Mouse (Mus musculus): Measurements from ENCODE around the gene Ptpn11. TPM values are rescaled to one million over a fixed set of nuclear protein-coding genes. Genes with fewer than 3 reads are reported as not detected.
A peak's percentile ranks its signal among the peaks of the same experiment; 100 is the strongest.

The Ptpn11 gene
- polyA plus RNA-seq, 1 experiment: 89.0 TPM

- 80% methylated on average over 3 of the region's 3 CpGs for WGBS
Observed at GRCm38 (mm10) chr5:121106913-121107312, 84.3 kb downstream of the Ptpn11 start.

GRCm38 (mm10) chr5:121100886-121101580 lies 90.2 kb downstream of the Ptpn11 start:
- H3K4me3 ChIP-seq (replicated peaks; ENCODE audit: insufficient read depth, low read depth, low read length): no peak overlapping the region
- DNase-seq: peak; percentile 83 to 90
- peak overlapping the region; percentile 49 for H3K27ac ChIP-seq (ENCODE audit: insufficient read depth, low read length)
- peaks cover 20% of the 10 kb centered on the region for H3K4me1 ChIP-seq (ENCODE audit: control insufficient read depth, insufficient read depth, low read length)
- TF ChIP-seq POLR2A (IDR thresholded peaks at IDR 0.05; ENCODE audit: borderline replicate concordance, insufficient read depth, low read length) (no peak), CTCF (IDR thresholded peaks at IDR 0.05; ENCODE audit: borderline replicate concordance, insufficient read depth, low read depth, low read length) (no peak)
- no peaks in the 10 kb centered on the region for H3K27me3 ChIP-seq (ENCODE audit: control insufficient read depth, insufficient read depth, low read length)
- WGBS: 17% methylated on average over 9 of the region's 9 CpGs

More at GRCm38 (mm10) chr5:121106913-121107312, 84.3 kb downstream of the Ptpn11 start:
- TF ChIP-seq CTCF (IDR thresholded peaks at IDR 0.05; ENCODE audit: borderline replicate concordance, insufficient read depth, low read depth, low read length): no peak
- TF ChIP-seq POLR2A (IDR thresholded peaks at IDR 0.05; ENCODE audit: borderline replicate concordance, insufficient read depth, low read length): no peak
- Histone ChIP-seq H3K27ac (ENCODE audit: insufficient read depth, low read length) (no peak overlapping the region), H3K27me3 (ENCODE audit: control insufficient read depth, insufficient read depth, low read length) (no peaks in the 10 kb centered on the region), H3K4me3 (replicated peaks; ENCODE audit: insufficient read depth, low read depth, low read length) (no peak overlapping the region), H3K4me1 (ENCODE audit: control insufficient read depth, insufficient read depth, low read length) (peaks cover 8% of the 10 kb centered on the region)
- DNase-seq: no peak

GRCm38 (mm10) chr5:121100095-121100494 lies 91.1 kb downstream of the Ptpn11 start:
- no peak overlapping the region for H3K4me3 ChIP-seq (replicated peaks; ENCODE audit: insufficient read depth, low read depth, low read length)
- WGBS: 70% methylated on average over 2 of the region's 2 CpGs
- H3K27me3 ChIP-seq (ENCODE audit: control insufficient read depth, insufficient read depth, low read length): no peaks in the 10 kb centered on the region
- H3K4me1 ChIP-seq (ENCODE audit: control insufficient read depth, insufficient read depth, low read length): peaks cover 20% of the 10 kb centered on the region
- TF ChIP-seq POLR2A (IDR thresholded peaks at IDR 0.05; ENCODE audit: borderline replicate concordance, insufficient read depth, low read length) (no peak), CTCF (IDR thresholded peaks at IDR 0.05; ENCODE audit: borderline replicate concordance, insufficient read depth, low read depth, low read length) (no peak)
- no peak for DNase-seq
- no peak overlapping the region for H3K27ac ChIP-seq (ENCODE audit: insufficient read depth, low read length)

GRCm38 (mm10) chr5:121097970-121098369 lies 93.2 kb downstream of the Ptpn11 start:
- no peak for TF ChIP-seq POLR2A (IDR thresholded peaks at IDR 0.05; ENCODE audit: borderline replicate concordance, insufficient read depth, low read length)
- TF ChIP-seq CTCF (IDR thresholded peaks at IDR 0.05; ENCODE audit: borderline replicate concordance, insufficient read depth, low read depth, low read length): no peak
- no peak overlapping the region for H3K27ac ChIP-seq (ENCODE audit: insufficient read depth, low read length)
- H3K4me1 ChIP-seq (ENCODE audit: control insufficient read depth, insufficient read depth, low read length): peaks cover 20% of the 10 kb centered on the region
- WGBS: 90% methylated on average over 4 of the region's 4 CpGs
- H3K4me3 ChIP-seq (replicated peaks; ENCODE audit: insufficient read depth, low read depth, low read length): no peak overlapping the region
- H3K27me3 ChIP-seq (ENCODE audit: control insufficient read depth, insufficient read depth, low read length): no peaks in the 10 kb centered on the region
- no peak for DNase-seq

GRCm38 (mm10) chr5:121096744-121097143 lies 94.5 kb downstream of the Ptpn11 start:
- 97% methylated on average over 5 of the region's 5 CpGs for WGBS
- no peak for TF ChIP-seq CTCF (IDR thresholded peaks at IDR 0.05; ENCODE audit: borderline replicate concordance, insufficient read depth, low read depth, low read length)
- TF ChIP-seq POLR2A (IDR thresholded peaks at IDR 0.05; ENCODE audit: borderline replicate concordance, insufficient read depth, low read length): no peak
- Histone ChIP-seq H3K4me3 (replicated peaks; ENCODE audit: insufficient read depth, low read depth, low read length) (no peak overlapping the region), H3K27ac (ENCODE audit: insufficient read depth, low read length) (no peak overlapping the region), H3K4me1 (ENCODE audit: control insufficient read depth, insufficient read depth, low read length) (peaks cover 24% of the 10 kb centered on the region), H3K27me3 (ENCODE audit: control insufficient read depth, insufficient read depth, low read length) (no peaks in the 10 kb centered on the region)
- DNase-seq: no peak

GRCm38 (mm10) chr5:121093281-121093680 lies 97.9 kb downstream of the Ptpn11 start:
- 57% methylated on average over 3 of the region's 3 CpGs for WGBS
- Histone ChIP-seq H3K27me3 (ENCODE audit: control insufficient read depth, insufficient read depth, low read length) (no peaks in the 10 kb centered on the region), H3K4me1 (ENCODE audit: control insufficient read depth, insufficient read depth, low read length) (peaks cover 27% of the 10 kb centered on the region), H3K4me3 (replicated peaks; ENCODE audit: insufficient read depth, low read depth, low read length) (no peak overlapping the region), H3K27ac (ENCODE audit: insufficient read depth, low read length) (no peak overlapping the region)
- DNase-seq: no peak
- no peak for TF ChIP-seq CTCF (IDR thresholded peaks at IDR 0.05; ENCODE audit: borderline replicate concordance, insufficient read depth, low read depth, low read length)
- no peak for TF ChIP-seq POLR2A (IDR thresholded peaks at IDR 0.05; ENCODE audit: borderline replicate concordance, insufficient read depth, low read length)

- Histone ChIP-seq H3K27me3 (ENCODE audit: control insufficient read depth, insufficient read depth, low read length) (no peaks in the 10 kb centered on the region), H3K4me3 (replicated peaks; ENCODE audit: insufficient read depth, low read depth, low read length) (no peak overlapping the region), H3K27ac (ENCODE audit: insufficient read depth, low read length) (peak overlapping the region; percentile 89), H3K4me1 (ENCODE audit: control insufficient read depth, insufficient read depth, low read length) (peaks cover 37% of the 10 kb centered on the region)
- peak; percentile 93 to 99 for DNase-seq
- no peak; the same call in 1 of the 2 replicates for TF ChIP-seq CTCF (IDR thresholded peaks at IDR 0.05; ENCODE audit: borderline replicate concordance, insufficient read depth, low read depth, low read length)
- peak; percentile 62; the same call in 1 of the 2 replicates for TF ChIP-seq POLR2A (IDR thresholded peaks at IDR 0.05; ENCODE audit: borderline replicate concordance, insufficient read depth, low read length)
- WGBS: 4% methylated on average over 7 of the region's 7 CpGs
Observed at GRCm38 (mm10) chr5:121089660-121090059, 101.5 kb downstream of the Ptpn11 start.

GRCm38 (mm10) chr5:121087733-121088132 lies 103.5 kb downstream of the Ptpn11 start:
- 31% methylated on average over 7 of the region's 7 CpGs for WGBS
- no peak for DNase-seq
- Histone ChIP-seq H3K27me3 (ENCODE audit: control insufficient read depth, insufficient read depth, low read length) (no peaks in the 10 kb centered on the region), H3K27ac (ENCODE audit: insufficient read depth, low read length) (peak overlapping the region; percentile 89), H3K4me1 (ENCODE audit: control insufficient read depth, insufficient read depth, low read length) (peaks cover 37% of the 10 kb centered on the region), H3K4me3 (replicated peaks; ENCODE audit: insufficient read depth, low read depth, low read length) (no peak overlapping the region)
- TF ChIP-seq POLR2A (IDR thresholded peaks at IDR 0.05; ENCODE audit: borderline replicate concordance, insufficient read depth, low read length) (no peak), CTCF (IDR thresholded peaks at IDR 0.05; ENCODE audit: borderline replicate concordance, insufficient read depth, low read depth, low read length) (no peak)
